Mouse (Mus musculus): Measurements from ENCODE around the gene Cyp1a1. TPM values are rescaled to one million over a fixed set of nuclear protein-coding genes. Genes with fewer than 3 reads are reported as not detected.

Cyp1a1 gene
- total and polyA plus RNA-seq, 3 experiments = not detected

DNA sequence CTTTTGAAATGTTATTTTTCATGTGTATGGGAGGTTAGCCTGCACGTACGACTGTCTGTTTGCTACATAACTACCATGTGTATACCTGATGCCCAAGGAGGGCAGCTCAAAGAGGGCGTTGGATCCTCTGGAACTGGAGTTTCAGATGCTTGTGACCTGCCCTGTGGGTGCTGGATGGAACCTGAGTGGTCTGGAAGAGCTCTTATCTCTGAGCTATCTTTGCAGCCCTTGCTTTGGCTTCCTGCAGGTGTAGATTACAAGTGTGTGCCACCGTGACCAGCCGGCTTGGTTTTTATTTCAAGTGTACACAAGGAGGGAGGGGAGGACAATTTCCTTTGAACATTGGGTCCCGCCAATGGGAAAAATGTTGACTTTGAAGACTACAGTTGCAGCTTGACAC is 27.2 kb upstream of the Cyp1a1 start:
- Histone ChIP-seq H3K9me3 (replicated peaks) (no peaks in the 10 kb centered on the region), H3K4me1 (ENCODE audit: insufficient read depth, low read depth, low read length) (peaks cover 22% of the 10 kb centered on the region), H3K36me3 (replicated peaks) (no peaks in the 10 kb centered on the region), H3K27me3 (ENCODE audit: insufficient read depth, low read length) (peaks cover 13% of the 10 kb centered on the region), H3K4me3 (ENCODE audit: low read depth, low read length) (no peak overlapping the region)
- no peak for ATAC-seq (ENCODE audit: extremely low read depth, insufficient number of reproducible peaks, low FRiP score, poor library complexity, severe bottlenecking)
- DNase-seq (ENCODE audit: low spot score) = no peak
- TF ChIP-seq TAL1 (conservative IDR thresholded peaks at IDR 0.05; ENCODE audit: low read depth, low read length) (0 out of 2 replicates have a peak, but pooled peaks have one; percentile 18), GATA1 (IDR thresholded peaks at IDR 0.05; ENCODE audit: borderline replicate concordance, low read length) (no peak)

DNA sequence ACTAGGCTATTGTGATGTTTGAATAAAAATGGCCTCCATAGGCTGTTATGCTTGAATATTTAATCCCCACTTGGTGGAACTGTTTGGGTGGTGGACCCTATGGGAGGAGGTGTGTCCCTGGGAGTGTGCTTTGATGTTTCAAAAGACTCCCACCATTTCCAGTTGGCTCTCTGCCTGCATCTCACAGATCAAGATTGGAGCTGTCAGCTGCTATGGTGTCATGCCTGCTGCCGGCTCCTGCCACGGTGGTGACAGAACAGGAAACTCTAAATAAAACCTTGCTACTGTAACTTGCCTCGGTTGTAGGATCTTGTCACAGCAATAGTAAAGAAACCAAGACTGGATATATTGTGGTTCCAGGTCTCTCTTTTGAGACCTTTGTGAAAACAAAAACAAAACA is 26.2 kb upstream of the Cyp1a1 start:
- no peaks in the 10 kb centered on the region for H3K9me3 ChIP-seq (replicated peaks)
- no peak overlapping the region for H3K4me3 ChIP-seq (ENCODE audit: low read depth, low read length)
- peaks cover 14% of the 10 kb centered on the region for H3K4me1 ChIP-seq (ENCODE audit: insufficient read depth, low read depth, low read length)
- DNase-seq (ENCODE audit: low spot score) (no peak), ATAC-seq (ENCODE audit: extremely low read depth, insufficient number of reproducible peaks, low FRiP score, poor library complexity, severe bottlenecking) (no peak)
- H3K27me3 ChIP-seq (ENCODE audit: insufficient read depth, low read length) = peaks cover 20% of the 10 kb centered on the region
- no peaks in the 10 kb centered on the region for H3K36me3 ChIP-seq (replicated peaks)
- no peak for TF ChIP-seq POLR2AphosphoS5 (IDR thresholded peaks at IDR 0.05; ENCODE audit: insufficient replicate concordance, low read depth, low read length)
- no peak for TF ChIP-seq CTCF (IDR thresholded peaks at IDR 0.05; ENCODE audit: low read depth, low read length)
- TF ChIP-seq GATA1 (IDR thresholded peaks at IDR 0.05; ENCODE audit: borderline replicate concordance, low read length) = no peak
- no peak for TF ChIP-seq GATA2 (IDR thresholded peaks at IDR 0.05; ENCODE audit: borderline replicate concordance, low read depth, low read length)
- no peak for TF ChIP-seq TAL1 (conservative IDR thresholded peaks at IDR 0.05; ENCODE audit: low read depth, low read length)

DNA sequence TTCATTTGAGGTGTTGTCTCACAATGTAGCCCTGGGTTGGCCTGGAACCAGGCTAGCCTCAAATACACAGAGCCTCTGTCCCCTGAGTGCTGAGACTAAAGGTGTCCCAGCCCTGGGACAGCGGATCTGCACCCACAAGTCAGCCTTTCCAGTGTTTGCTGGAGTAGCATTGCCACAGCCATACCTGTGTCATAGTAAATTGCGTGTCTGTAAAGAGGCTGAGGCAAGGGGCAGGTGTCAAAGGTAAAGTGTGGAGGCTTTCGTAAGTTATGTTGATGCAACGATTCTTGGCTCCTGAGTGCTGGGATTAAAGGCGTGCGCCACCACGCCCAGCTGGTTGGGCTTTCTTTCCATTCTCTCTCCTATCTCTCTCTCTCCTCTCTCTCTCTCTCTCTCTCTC is 23.1 kb upstream of the Cyp1a1 start:
- ATAC-seq (ENCODE audit: extremely low read depth, insufficient number of reproducible peaks, low FRiP score, poor library complexity, severe bottlenecking) (no peak), DNase-seq (ENCODE audit: low spot score) (no peak)
- Histone ChIP-seq H3K36me3 (replicated peaks) (no peaks in the 10 kb centered on the region), H3K4me3 (ENCODE audit: low read depth, low read length) (no peak overlapping the region), H3K27me3 (ENCODE audit: insufficient read depth, low read length) (peaks cover 39% of the 10 kb centered on the region), H3K4me1 (ENCODE audit: insufficient read depth, low read depth, low read length) (peaks cover 13% of the 10 kb centered on the region), H3K9me3 (replicated peaks) (no peaks in the 10 kb centered on the region)
- TF ChIP-seq GATA2 (IDR thresholded peaks at IDR 0.05; ENCODE audit: borderline replicate concordance, low read depth, low read length) = no peak
- TF ChIP-seq POLR2AphosphoS5 (IDR thresholded peaks at IDR 0.05; ENCODE audit: insufficient replicate concordance, low read depth, low read length) = no peak
- no peak for TF ChIP-seq GATA1 (IDR thresholded peaks at IDR 0.05; ENCODE audit: borderline replicate concordance, low read length)
- no peak for TF ChIP-seq CTCF (IDR thresholded peaks at IDR 0.05; ENCODE audit: low read depth, low read length)

DNA sequence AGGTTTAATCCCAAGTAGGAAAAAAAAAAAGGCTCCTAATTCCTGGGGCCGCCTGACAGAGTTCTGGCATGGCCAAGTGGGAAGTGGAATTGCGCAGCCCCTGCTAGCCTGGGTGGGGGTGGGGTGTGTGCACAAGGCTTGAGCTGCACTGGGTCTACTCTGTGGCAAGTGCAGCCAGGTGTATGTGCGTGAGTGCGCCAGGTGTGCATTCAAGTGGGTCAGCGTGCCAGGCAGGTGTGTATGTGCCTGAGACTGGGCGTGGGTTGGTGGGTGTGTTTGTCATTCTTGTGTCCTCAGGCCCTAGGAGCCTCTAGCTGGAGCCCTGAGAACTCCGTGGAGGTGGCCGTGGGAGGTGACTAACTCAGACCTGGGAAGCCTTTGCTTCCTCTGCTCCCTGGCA is 21.2 kb upstream of the Cyp1a1 start:
- TF ChIP-seq TAL1 (conservative IDR thresholded peaks at IDR 0.05; ENCODE audit: low read depth, low read length) = no peak
- no peak for TF ChIP-seq POLR2AphosphoS5 (IDR thresholded peaks at IDR 0.05; ENCODE audit: insufficient replicate concordance, low read depth, low read length)
- TF ChIP-seq GATA2 (IDR thresholded peaks at IDR 0.05; ENCODE audit: borderline replicate concordance, low read depth, low read length) = no peak
- TF ChIP-seq CTCF (IDR thresholded peaks at IDR 0.05; ENCODE audit: low read depth, low read length) = no peak
- no peak for TF ChIP-seq GATA1 (IDR thresholded peaks at IDR 0.05; ENCODE audit: borderline replicate concordance, low read length)
- DNase-seq (ENCODE audit: low spot score) (no peak), ATAC-seq (ENCODE audit: extremely low read depth, insufficient number of reproducible peaks, low FRiP score, poor library complexity, severe bottlenecking) (no peak)
- H3K9me3 ChIP-seq (replicated peaks) = no peaks in the 10 kb centered on the region
- H3K4me1 ChIP-seq (ENCODE audit: insufficient read depth, low read depth, low read length) = no peaks in the 10 kb centered on the region
- no peaks in the 10 kb centered on the region for H3K36me3 ChIP-seq (replicated peaks)
- H3K4me3 ChIP-seq (ENCODE audit: low read depth, low read length) = no peak overlapping the region
- H3K27me3 ChIP-seq (ENCODE audit: insufficient read depth, low read length) = peaks cover 36% of the 10 kb centered on the region

DNA sequence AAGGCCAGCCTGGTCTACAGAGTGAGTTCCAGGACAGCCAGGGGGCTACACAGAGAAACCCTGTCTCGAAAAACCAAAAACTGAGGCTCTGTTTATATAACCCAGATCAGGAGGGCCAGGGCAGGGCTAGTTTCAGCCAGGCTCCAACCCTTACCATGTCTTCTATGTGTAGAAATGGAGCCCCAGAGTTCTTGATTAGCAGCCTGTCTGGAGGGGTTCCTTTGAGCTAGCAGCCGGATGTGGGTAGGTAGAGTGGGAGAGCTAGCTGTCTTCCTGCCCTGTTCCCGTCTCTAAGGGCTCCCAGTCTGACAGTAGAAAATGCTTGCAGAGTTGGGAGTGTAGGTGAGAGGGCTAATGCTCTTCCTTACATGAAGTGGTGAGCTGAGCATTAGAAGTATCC is 20.6 kb upstream of the Cyp1a1 start:
- no peaks in the 10 kb centered on the region for H3K36me3 ChIP-seq (replicated peaks)
- ATAC-seq (ENCODE audit: extremely low read depth, insufficient number of reproducible peaks, low FRiP score, poor library complexity, severe bottlenecking) = no peak
- H3K4me1 ChIP-seq (ENCODE audit: insufficient read depth, low read depth, low read length) = no peaks in the 10 kb centered on the region
- no peak for TF ChIP-seq TAL1 (conservative IDR thresholded peaks at IDR 0.05; ENCODE audit: low read depth, low read length)
- no peak for TF ChIP-seq GATA1 (IDR thresholded peaks at IDR 0.05; ENCODE audit: borderline replicate concordance, low read length)
- no peak for DNase-seq (ENCODE audit: low spot score)
- H3K27me3 ChIP-seq (ENCODE audit: insufficient read depth, low read length) = peaks cover 34% of the 10 kb centered on the region
- no peak overlapping the region for H3K4me3 ChIP-seq (ENCODE audit: low read depth, low read length)
- H3K9me3 ChIP-seq (replicated peaks) = no peaks in the 10 kb centered on the region

DNA sequence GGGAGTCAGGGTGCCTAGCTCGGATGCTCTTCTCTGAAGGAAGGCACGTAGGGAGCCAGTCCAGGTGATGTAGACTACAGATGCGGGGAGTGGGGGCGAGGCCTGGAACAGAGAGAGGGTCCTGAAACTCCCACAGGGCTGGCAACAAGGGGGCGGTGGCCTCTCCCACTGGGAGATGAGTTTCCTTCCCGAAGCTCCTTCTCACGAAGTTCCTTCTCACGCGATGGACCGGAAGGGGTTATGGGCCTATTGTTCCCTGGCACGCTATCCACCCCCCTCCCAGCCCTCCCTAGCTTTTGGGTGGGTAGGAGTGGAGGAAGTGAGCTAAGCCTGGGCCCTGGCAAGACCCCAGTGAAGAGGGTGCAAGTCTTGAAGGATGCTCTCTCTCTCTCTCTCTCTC is 19.9 kb upstream of the Cyp1a1 start:
- ATAC-seq (ENCODE audit: extremely low read depth, insufficient number of reproducible peaks, low FRiP score, poor library complexity, severe bottlenecking) (no peak), DNase-seq (ENCODE audit: low spot score) (no peak)
- Histone ChIP-seq H3K9me3 (replicated peaks) (no peaks in the 10 kb centered on the region), H3K27me3 (ENCODE audit: insufficient read depth, low read length) (peaks cover 34% of the 10 kb centered on the region), H3K4me3 (ENCODE audit: low read depth, low read length) (no peak overlapping the region), H3K4me1 (ENCODE audit: insufficient read depth, low read depth, low read length) (no peaks in the 10 kb centered on the region), H3K36me3 (replicated peaks) (no peaks in the 10 kb centered on the region)
- TF ChIP-seq TAL1 (conservative IDR thresholded peaks at IDR 0.05; ENCODE audit: low read depth, low read length) (no peak), CTCF (IDR thresholded peaks at IDR 0.05; ENCODE audit: low read depth, low read length) (no peak), POLR2AphosphoS5 (IDR thresholded peaks at IDR 0.05; ENCODE audit: insufficient replicate concordance, low read depth, low read length) (no peak), GATA1 (IDR thresholded peaks at IDR 0.05; ENCODE audit: borderline replicate concordance, low read length) (no peak), GATA2 (IDR thresholded peaks at IDR 0.05; ENCODE audit: borderline replicate concordance, low read depth, low read length) (no peak)

DNA sequence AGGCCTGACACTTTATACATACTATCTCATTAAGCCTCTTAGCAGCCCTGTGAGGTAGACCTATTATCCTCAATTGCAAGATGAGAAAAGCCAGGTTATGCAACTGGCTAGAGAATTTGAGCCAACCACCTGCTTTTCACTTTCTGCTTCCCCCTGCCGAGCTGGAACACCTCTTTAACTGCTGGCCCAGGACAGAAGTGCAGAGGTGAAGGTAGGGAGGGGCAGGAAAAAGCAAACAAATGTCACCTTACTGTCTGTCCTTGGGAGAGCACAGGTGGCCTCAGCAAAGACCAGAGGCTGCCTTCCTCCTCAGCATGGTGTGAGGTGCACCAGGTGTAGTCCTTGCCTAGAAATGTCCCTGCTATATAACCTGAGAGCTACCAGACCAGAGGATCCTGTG is 19.5 kb upstream of the Cyp1a1 start:
- ATAC-seq (ENCODE audit: extremely low read depth, insufficient number of reproducible peaks, low FRiP score, poor library complexity, severe bottlenecking) = no peak
- H3K36me3 ChIP-seq (replicated peaks) = no peaks in the 10 kb centered on the region
- H3K4me1 ChIP-seq (ENCODE audit: insufficient read depth, low read depth, low read length) = no peaks in the 10 kb centered on the region
- no peak for TF ChIP-seq GATA1 (IDR thresholded peaks at IDR 0.05; ENCODE audit: borderline replicate concordance, low read length)
- no peak for TF ChIP-seq CTCF (IDR thresholded peaks at IDR 0.05; ENCODE audit: low read depth, low read length)
- TF ChIP-seq TAL1 (conservative IDR thresholded peaks at IDR 0.05; ENCODE audit: low read depth, low read length) = no peak
- no peak for TF ChIP-seq POLR2AphosphoS5 (IDR thresholded peaks at IDR 0.05; ENCODE audit: insufficient replicate concordance, low read depth, low read length)
- TF ChIP-seq GATA2 (IDR thresholded peaks at IDR 0.05; ENCODE audit: borderline replicate concordance, low read depth, low read length) = no peak
- H3K27me3 ChIP-seq (ENCODE audit: insufficient read depth, low read length) = peaks cover 34% of the 10 kb centered on the region
- H3K9me3 ChIP-seq (replicated peaks) = no peaks in the 10 kb centered on the region
- H3K4me3 ChIP-seq (ENCODE audit: low read depth, low read length) = no peak overlapping the region
- no peak for DNase-seq (ENCODE audit: low spot score)
